Mouse (Mus musculus): Measurements from ENCODE around the gene Mphosph6. TPM values are rescaled to one million over a fixed set of nuclear protein-coding genes. Genes with fewer than 3 reads are reported as not detected.

Gene Mphosph6
- 25.1 to 33.7 TPM (median 25.4 TPM) in 3 replicates for total RNA-seq (2017)

- peak; percentile 96 for ATAC-seq (replicated peaks; ENCODE audit: insufficient number of reproducible peaks, low FRiP score, low TSS enrichment, poor library complexity, severe bottlenecking)
Measured at GRCm38 (mm10) chr8:117801443-117802298, at the start of gene Mphosph6. TSS of gene Mphosph6 (minus strand) at chr8:117801943.

- ATAC-seq (replicated peaks; ENCODE audit: insufficient number of reproducible peaks, low FRiP score, low TSS enrichment, poor library complexity, severe bottlenecking) = no peak
Measured at GRCm38 (mm10) chr8:117850420-117850819, 48.7 kb upstream of the Mphosph6 start.

- ATAC-seq (replicated peaks; ENCODE audit: insufficient number of reproducible peaks, low FRiP score, low TSS enrichment, poor library complexity, severe bottlenecking) = no peak
Measured at GRCm38 (mm10) chr8:117847865-117848264, 46.1 kb upstream of the Mphosph6 start.

- ATAC-seq (replicated peaks; ENCODE audit: insufficient number of reproducible peaks, low FRiP score, low TSS enrichment, poor library complexity, severe bottlenecking) = no peak
Measured at GRCm38 (mm10) chr8:117843694-117844093, 42.0 kb upstream of the Mphosph6 start.

GRCm38 (mm10) chr8:117813524-117813923 is 11.8 kb upstream of the Mphosph6 start:
- no peak for ATAC-seq (replicated peaks; ENCODE audit: insufficient number of reproducible peaks, low FRiP score, low TSS enrichment, poor library complexity, severe bottlenecking)

GRCm38 (mm10) chr8:117810676-117811075 is 8.9 kb upstream of the Mphosph6 start:
- ATAC-seq (replicated peaks; ENCODE audit: insufficient number of reproducible peaks, low FRiP score, low TSS enrichment, poor library complexity, severe bottlenecking) = no peak

GRCm38 (mm10) chr8:117805419-117805818 is 3.7 kb upstream of the Mphosph6 start:
- ATAC-seq (replicated peaks; ENCODE audit: insufficient number of reproducible peaks, low FRiP score, low TSS enrichment, poor library complexity, severe bottlenecking) = no peak

GRCm38 (mm10) chr8:117802299-117802689 is 551 bp upstream of the Mphosph6 start:
- no peak for ATAC-seq (replicated peaks; ENCODE audit: insufficient number of reproducible peaks, low FRiP score, low TSS enrichment, poor library complexity, severe bottlenecking)

- ATAC-seq (replicated peaks; ENCODE audit: insufficient number of reproducible peaks, low FRiP score, low TSS enrichment, poor library complexity, severe bottlenecking) = no peak
Measured at GRCm38 (mm10) chr8:117798066-117798465, 3.7 kb downstream of the Mphosph6 start.

- ATAC-seq (replicated peaks; ENCODE audit: insufficient number of reproducible peaks, low FRiP score, low TSS enrichment, poor library complexity, severe bottlenecking) = no peak
Measured at GRCm38 (mm10) chr8:117796464-117796863, 5.3 kb downstream of the Mphosph6 start.

- no peak for ATAC-seq (replicated peaks; ENCODE audit: insufficient number of reproducible peaks, low FRiP score, low TSS enrichment, poor library complexity, severe bottlenecking)
Measured at GRCm38 (mm10) chr8:117794581-117794980, 7.2 kb downstream of the Mphosph6 start.

- no peak for ATAC-seq (replicated peaks; ENCODE audit: insufficient number of reproducible peaks, low FRiP score, low TSS enrichment, poor library complexity, severe bottlenecking)
Measured at GRCm38 (mm10) chr8:117792616-117793144, 9.1 kb downstream of the Mphosph6 start.

GRCm38 (mm10) chr8:117786428-117786827 is 15.3 kb downstream of the Mphosph6 start:
- no peak for ATAC-seq (replicated peaks; ENCODE audit: insufficient number of reproducible peaks, low FRiP score, low TSS enrichment, poor library complexity, severe bottlenecking)

GRCm38 (mm10) chr8:117783021-117783420 is 18.7 kb downstream of the Mphosph6 start:
- no peak for ATAC-seq (replicated peaks; ENCODE audit: insufficient number of reproducible peaks, low FRiP score, low TSS enrichment, poor library complexity, severe bottlenecking)

GRCm38 (mm10) chr8:117781375-117782129 is 20.2 kb downstream of the Mphosph6 start:
- ATAC-seq (replicated peaks; ENCODE audit: insufficient number of reproducible peaks, low FRiP score, low TSS enrichment, poor library complexity, severe bottlenecking) = no peak

- no peak for ATAC-seq (replicated peaks; ENCODE audit: insufficient number of reproducible peaks, low FRiP score, low TSS enrichment, poor library complexity, severe bottlenecking)
Measured at GRCm38 (mm10) chr8:117779344-117779743, 22.4 kb downstream of the Mphosph6 start.

- ATAC-seq (replicated peaks; ENCODE audit: insufficient number of reproducible peaks, low FRiP score, low TSS enrichment, poor library complexity, severe bottlenecking) = no peak
Measured at GRCm38 (mm10) chr8:117778531-117779322, 23.0 kb downstream of the Mphosph6 start.

GRCm38 (mm10) chr8:117776075-117776474 is 25.7 kb downstream of the Mphosph6 start:
- ATAC-seq (replicated peaks; ENCODE audit: insufficient number of reproducible peaks, low FRiP score, low TSS enrichment, poor library complexity, severe bottlenecking) = no peak

GRCm38 (mm10) chr8:117775626-117776025 is 26.1 kb downstream of the Mphosph6 start:
- ATAC-seq (replicated peaks; ENCODE audit: insufficient number of reproducible peaks, low FRiP score, low TSS enrichment, poor library complexity, severe bottlenecking) = no peak

Data from monocyte, adult 5-6 weeks (primary cell).